Mouse (Mus musculus) liver, embryonic 12.5 days (tissue): ENCODE data around the gene Plpp3. TPM values are rescaled to one million over a fixed set of nuclear protein-coding genes. Genes with fewer than 3 reads are reported as not detected.

Experiments used
- ATAC-seq: fragments of 200-750 bp; cut with Nextera tagmentation; 2 replicates; pipeline ENCODE4 v1.8.0; 2017; ENCODE audit warnings: moderate number of reproducible peaks, mild to moderate bottlenecking, moderate library complexity
- H3K27ac ChIP-seq: fragments of 300-500 bp; sonication (generic); 2 replicates; pipeline ENCODE4 v1.5.1; 2016; ENCODE audit warnings: mild to moderate bottlenecking
- H3K27me3 ChIP-seq: fragments of 300-500 bp; sonication (generic); replicated peaks from 2 replicates; pipeline ENCODE4 v1.6.1; 2016; ENCODE audit warnings: mild to moderate bottlenecking, moderate library complexity
- H3K36me3 ChIP-seq: fragments of 300-500 bp; sonication (generic); 2 replicates; pipeline ENCODE4 v1.6.1; 2016; ENCODE audit warnings: mild to moderate bottlenecking, moderate library complexity
- H3K4me1 ChIP-seq: fragments of 300-500 bp; sonication (generic); 2 replicates; pipeline ENCODE4 v1.6.1; 2016
- H3K4me2 ChIP-seq: fragments of 300-500 bp; sonication (generic); 2 replicates; pipeline ENCODE4 v1.6.1; 2016; ENCODE audit warnings: mild to moderate bottlenecking, moderate library complexity
- H3K4me3 ChIP-seq: fragments of 300-500 bp; sonication (generic); 2 replicates; pipeline ENCODE4 v1.5.1; 2016; ENCODE audit warnings: mild to moderate bottlenecking, moderate library complexity
- H3K9ac ChIP-seq: fragments of 300-500 bp; sonication (generic); 2 replicates; pipeline ENCODE4 v1.6.1; 2016; ENCODE audit warnings: mild to moderate bottlenecking, moderate library complexity
- H3K9me3 ChIP-seq: fragments of 300-500 bp; sonication (generic); replicated peaks from 2 replicates; pipeline ENCODE4 v1.6.1; 2016; ENCODE audit warnings: mild to moderate bottlenecking, moderate library complexity
- WGBS: fragments of 180-500 bp; shearing (Covaris S2); methylation state at CpG from one replicate; pipeline ENCODE4 v1.1.7; 2016; ENCODE audit not compliant: insufficient replicate concordance; 5-methylcytosine and 5-hydroxymethylcytosine counted together
- polyA plus RNA-seq: library from polyadenylated mRNA; unstranded; fragments of >200 nt; fragmentation: Nextera tagmentation; extraction: Ambion mirVana; gene quantifications from 2 replicates; pipeline ENCODE4 v1.2.1, GENCODE M21; 2016

Plpp3 gene
- polyA plus RNA-seq, 1 experiment from 2014 or later, result 14.5 TPM

DNA sequence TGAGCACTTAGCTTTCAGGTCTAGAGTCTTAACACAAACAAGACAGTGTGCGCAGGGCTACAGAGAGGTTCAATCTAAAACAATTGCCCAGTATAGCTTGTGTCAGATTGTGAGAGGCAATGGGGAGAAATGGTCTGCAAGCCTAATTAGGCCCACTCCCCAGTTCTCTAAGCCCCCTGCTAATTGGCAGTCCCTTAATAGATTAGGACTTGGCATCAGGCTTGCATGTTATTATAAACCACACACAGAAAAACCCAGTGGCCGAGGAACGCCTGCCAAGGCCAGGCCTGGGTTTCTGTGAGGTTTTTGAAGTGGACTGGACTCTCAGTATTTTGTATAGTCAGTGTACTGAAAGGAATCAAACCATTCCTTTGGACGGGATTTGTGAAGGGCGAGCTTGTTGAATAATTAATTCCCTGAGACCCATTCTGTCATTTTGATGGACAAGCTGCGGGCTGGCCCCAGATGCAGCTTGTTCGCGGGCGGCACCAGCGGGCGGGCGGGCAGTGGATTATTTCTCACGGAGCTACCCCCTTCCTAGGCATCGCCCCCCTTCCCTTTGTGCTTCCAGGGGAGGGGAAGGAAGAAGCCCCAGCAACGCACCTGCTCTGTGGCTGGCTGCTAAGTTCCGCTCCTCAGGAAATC is 24.0 kb downstream of the Plpp3 start:
- Histone ChIP-seq H3K4me2 (no peak overlapping the region), H3K27ac (no peak overlapping the region), H3K9me3 (no peaks in the 10 kb centered on the region), H3K36me3 (no peaks in the 10 kb centered on the region), H3K27me3 (no peaks in the 10 kb centered on the region), H3K9ac (no peak overlapping the region), H3K4me1 (no peaks in the 10 kb centered on the region), H3K4me3 (no peak overlapping the region)
- ATAC-seq, result no peak
- 58% methylated on average over 16 of the region's 16 CpGs for WGBS

DNA sequence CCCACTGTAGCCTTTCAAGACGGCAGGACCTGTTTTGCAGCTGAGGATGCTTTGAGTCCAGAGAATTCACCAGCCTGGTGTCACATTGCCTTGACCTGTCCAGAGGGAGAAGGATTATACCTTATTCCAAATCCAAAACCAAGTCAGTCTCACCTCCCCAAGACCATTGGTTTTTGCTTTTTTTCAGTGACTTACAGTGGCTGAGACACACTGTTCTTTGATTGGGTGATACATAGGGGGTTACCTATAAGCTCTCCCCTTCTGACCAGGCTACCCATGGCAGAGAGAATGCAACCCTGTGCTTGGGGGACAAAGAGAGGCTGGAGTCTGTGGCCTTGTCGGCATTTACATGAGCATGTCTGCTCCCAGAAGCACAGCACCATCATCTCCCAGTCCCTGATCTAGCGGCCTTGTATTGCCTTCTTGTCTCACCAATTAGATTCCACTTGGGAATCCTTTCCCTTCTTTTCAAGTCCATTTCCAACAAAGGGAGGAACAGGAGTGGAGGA is 24.6 kb downstream of the Plpp3 start:
- H3K27ac ChIP-seq, result no peak overlapping the region
- H3K9me3 ChIP-seq, result no peaks in the 10 kb centered on the region
- no peaks in the 10 kb centered on the region for H3K4me1 ChIP-seq
- WGBS, result 79% methylated on average over 3 of the region's 3 CpGs
- no peaks in the 10 kb centered on the region for H3K27me3 ChIP-seq
- no peak for ATAC-seq
- no peak overlapping the region for H3K9ac ChIP-seq
- H3K36me3 ChIP-seq, result no peaks in the 10 kb centered on the region
- no peak overlapping the region for H3K4me3 ChIP-seq
- no peak overlapping the region for H3K4me2 ChIP-seq

DNA sequence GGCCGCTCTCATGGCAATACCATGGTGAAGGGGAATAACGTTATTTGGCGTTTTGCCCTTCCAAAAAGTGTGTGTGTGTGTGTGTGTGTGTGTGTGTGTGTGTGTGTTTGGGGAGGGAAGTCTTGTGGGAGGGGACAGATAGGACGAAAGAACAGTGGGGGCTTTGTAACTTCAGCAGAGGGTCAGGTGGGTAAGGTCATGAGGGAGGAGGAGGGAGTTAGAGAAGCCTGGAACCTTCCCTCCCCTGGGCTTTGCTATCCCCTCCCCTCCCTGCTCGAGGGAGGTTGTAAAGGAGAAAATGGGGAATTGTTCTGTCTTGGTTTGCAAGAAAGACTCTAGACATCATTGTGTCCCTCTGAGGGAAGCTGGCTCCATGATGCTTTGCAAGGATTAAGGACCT is 25.1 kb downstream of the Plpp3 start:
- no peaks in the 10 kb centered on the region for H3K27me3 ChIP-seq
- H3K4me3 ChIP-seq, result no peak overlapping the region
- ATAC-seq, result no peak
- H3K9me3 ChIP-seq, result no peaks in the 10 kb centered on the region
- WGBS, result 63% methylated on average over 5 of the region's 5 CpGs
- no peak overlapping the region for H3K4me2 ChIP-seq
- no peak overlapping the region for H3K27ac ChIP-seq
- no peak overlapping the region for H3K9ac ChIP-seq
- H3K4me1 ChIP-seq, result no peaks in the 10 kb centered on the region
- no peaks in the 10 kb centered on the region for H3K36me3 ChIP-seq

DNA sequence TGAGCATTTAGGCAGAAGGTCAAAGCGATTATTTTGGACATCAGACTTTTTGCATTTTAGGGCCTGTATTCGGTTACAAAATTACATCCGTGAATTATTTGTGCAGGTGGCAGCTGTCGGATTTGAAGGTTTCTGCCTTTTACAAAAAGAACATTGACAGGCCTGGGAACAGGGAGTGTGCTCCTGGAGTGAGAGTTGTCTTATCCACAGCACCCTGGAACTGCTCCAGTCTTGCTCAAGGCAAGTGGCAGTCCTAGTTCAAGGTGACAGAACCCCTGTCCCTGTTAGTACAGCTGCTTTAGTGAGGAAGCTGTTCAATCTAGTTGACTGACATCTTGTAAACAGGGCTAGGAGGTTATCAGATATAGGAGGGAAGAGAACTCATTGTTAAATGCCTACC is 27.3 kb downstream of the Plpp3 start:
- Histone ChIP-seq H3K27me3 (no peaks in the 10 kb centered on the region), H3K4me1 (peaks cover 8% of the 10 kb centered on the region; the same call in 1 of the 2 replicates), H3K9me3 (no peaks in the 10 kb centered on the region), H3K4me3 (no peak overlapping the region), H3K4me2 (no peak overlapping the region), H3K36me3 (no peaks in the 10 kb centered on the region), H3K27ac (no peak overlapping the region), H3K9ac (no peak overlapping the region)
- ATAC-seq, result no peak
- 66% methylated on average over 4 of the region's 4 CpGs for WGBS

DNA sequence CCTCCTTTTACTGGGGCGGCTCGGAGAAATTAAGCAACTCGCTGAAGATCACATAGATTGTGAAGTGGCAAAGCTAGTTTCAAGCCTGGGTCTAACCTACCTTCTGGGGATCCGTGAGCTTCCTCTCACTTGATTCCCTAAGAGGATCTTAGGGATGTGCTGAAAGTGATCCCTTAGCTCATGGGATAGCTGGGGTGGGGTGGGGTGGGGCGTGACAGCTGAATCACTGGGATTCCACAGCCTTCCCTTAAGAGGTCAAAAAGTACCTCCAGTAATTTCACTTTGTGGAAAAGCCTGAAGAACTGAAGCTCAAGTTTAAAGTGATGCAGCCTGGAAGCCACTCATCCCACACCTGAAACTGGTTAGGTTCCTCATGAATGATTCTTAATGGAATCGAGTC is 27.8 kb downstream of the Plpp3 start:
- WGBS, result 65% methylated on average over 6 of the region's 6 CpGs
- Histone ChIP-seq H3K9me3 (no peaks in the 10 kb centered on the region), H3K27me3 (no peaks in the 10 kb centered on the region), H3K9ac (no peak overlapping the region), H3K4me1 (peaks cover 12% of the 10 kb centered on the region; the same call in 1 of the 2 replicates), H3K27ac (no peak overlapping the region), H3K4me3 (no peak overlapping the region), H3K36me3 (no peaks in the 10 kb centered on the region), H3K4me2 (no peak overlapping the region)
- no peak for ATAC-seq

DNA sequence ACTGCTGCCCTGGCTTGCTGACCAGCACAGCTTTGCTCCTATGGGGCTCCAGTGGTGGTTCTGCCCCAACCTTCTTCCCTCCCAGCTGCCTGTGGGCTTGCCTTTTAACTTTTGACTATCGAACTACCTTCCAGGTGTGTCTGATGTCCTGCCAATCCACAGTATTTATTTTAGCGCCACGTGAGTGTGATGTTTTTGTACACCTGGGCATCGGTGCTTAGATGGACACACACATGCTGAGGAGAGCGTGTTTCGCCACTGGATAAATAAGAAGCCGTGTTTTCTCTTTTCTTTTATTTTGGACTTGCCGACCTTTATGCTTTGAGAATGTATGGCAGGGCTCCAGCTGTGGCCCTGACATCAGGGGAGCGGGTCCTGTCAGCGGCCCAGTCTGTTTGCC is 29.5 kb downstream of the Plpp3 start:
- no peak for ATAC-seq
- Histone ChIP-seq H3K4me2 (no peak overlapping the region), H3K4me3 (no peak overlapping the region), H3K36me3 (no peaks in the 10 kb centered on the region), H3K9ac (no peak overlapping the region), H3K27me3 (no peaks in the 10 kb centered on the region), H3K4me1 (peaks cover 28% of the 10 kb centered on the region; the same call in 1 of the 2 replicates), H3K9me3 (no peaks in the 10 kb centered on the region), H3K27ac (no peak overlapping the region)
- WGBS, result 72% methylated on average over 10 of the region's 10 CpGs

DNA sequence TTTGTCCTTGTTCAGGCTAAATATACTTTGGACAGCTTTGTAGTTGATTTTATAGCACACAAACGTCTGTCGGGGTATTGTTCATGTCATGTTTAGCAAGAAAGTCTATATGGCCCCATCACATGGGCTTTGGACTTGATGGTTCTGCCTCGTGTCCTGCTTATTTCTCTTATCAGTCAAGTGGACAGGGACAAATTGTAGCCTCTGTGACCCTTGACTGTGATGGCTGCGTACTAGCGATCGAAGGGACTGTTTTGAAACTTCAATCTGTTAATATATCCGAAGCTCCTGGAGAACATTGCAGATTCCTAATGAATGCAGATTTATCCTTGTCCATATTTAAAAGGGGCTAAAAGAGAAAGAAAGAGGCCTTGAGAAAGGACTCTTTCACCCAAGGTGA is 30.7 kb downstream of the Plpp3 start:
- 64% methylated on average over 7 of the region's 7 CpGs for WGBS
- no peak overlapping the region for H3K9ac ChIP-seq
- H3K27me3 ChIP-seq, result no peaks in the 10 kb centered on the region
- no peak overlapping the region for H3K4me2 ChIP-seq
- peaks cover 33% of the 10 kb centered on the region; the same call in 1 of the 2 replicates for H3K4me1 ChIP-seq
- H3K36me3 ChIP-seq, result no peaks in the 10 kb centered on the region
- no peak overlapping the region for H3K27ac ChIP-seq
- ATAC-seq, result no peak
- no peak overlapping the region for H3K4me3 ChIP-seq
- no peaks in the 10 kb centered on the region for H3K9me3 ChIP-seq

DNA sequence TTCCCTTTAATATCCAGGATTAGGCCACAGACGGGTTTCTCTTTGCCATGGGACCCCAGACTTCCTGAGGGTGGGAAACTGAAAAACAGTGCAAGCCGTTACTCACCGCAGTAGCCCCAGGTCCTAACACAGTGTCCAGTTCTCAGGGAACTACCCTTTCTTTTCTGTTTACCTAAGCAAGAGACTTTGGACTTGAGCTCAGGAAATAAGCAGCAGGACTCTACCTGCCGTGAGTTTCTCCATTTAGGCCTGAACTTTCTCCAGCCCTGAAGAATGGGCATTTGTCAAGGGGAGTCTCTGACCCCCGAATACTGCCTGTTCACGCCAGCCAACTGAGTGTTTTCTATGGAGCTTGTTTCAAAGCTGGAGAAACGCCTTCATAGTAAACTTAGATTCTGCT is 31.7 kb downstream of the Plpp3 start:
- ATAC-seq, result no peak
- no peak overlapping the region for H3K4me2 ChIP-seq
- no peak overlapping the region for H3K4me3 ChIP-seq
- 61% methylated on average over 7 of the region's 7 CpGs for WGBS
- no peaks in the 10 kb centered on the region for H3K36me3 ChIP-seq
- H3K27ac ChIP-seq, result no peak overlapping the region
- H3K27me3 ChIP-seq, result no peaks in the 10 kb centered on the region
- no peak overlapping the region for H3K9ac ChIP-seq
- H3K9me3 ChIP-seq, result no peaks in the 10 kb centered on the region
- peaks cover 39% of the 10 kb centered on the region; the same call in 1 of the 2 replicates for H3K4me1 ChIP-seq

DNA sequence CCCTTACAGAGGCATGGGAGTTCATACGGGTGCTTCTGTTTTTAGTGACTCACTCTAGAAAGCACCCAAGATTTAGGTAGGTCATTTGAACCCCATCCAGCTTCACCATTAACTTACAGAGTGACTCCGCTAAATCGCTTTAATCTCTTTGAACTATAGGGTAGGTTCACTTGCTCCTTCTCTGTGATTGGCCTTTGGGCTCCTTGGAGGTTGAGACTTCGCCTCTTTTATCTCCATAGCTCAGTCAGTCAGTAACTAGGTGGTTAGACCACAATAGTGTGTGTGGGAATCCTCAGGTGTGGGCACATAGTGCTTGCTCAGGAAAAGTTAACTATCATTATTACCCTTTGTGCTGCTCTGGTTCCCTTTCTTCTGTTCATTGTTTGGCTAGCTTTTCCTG is 33.7 kb downstream of the Plpp3 start:
- Histone ChIP-seq H3K27me3 (no peaks in the 10 kb centered on the region), H3K4me2 (no peak overlapping the region), H3K4me1 (peaks cover 40% of the 10 kb centered on the region; the same call in 1 of the 2 replicates), H3K9ac (no peak overlapping the region), H3K36me3 (no peaks in the 10 kb centered on the region), H3K27ac (no peak overlapping the region), H3K4me3 (no peak overlapping the region), H3K9me3 (no peaks in the 10 kb centered on the region)
- WGBS, result 57% methylated on average over 4 of the region's 4 CpGs
- ATAC-seq, result no peak

DNA sequence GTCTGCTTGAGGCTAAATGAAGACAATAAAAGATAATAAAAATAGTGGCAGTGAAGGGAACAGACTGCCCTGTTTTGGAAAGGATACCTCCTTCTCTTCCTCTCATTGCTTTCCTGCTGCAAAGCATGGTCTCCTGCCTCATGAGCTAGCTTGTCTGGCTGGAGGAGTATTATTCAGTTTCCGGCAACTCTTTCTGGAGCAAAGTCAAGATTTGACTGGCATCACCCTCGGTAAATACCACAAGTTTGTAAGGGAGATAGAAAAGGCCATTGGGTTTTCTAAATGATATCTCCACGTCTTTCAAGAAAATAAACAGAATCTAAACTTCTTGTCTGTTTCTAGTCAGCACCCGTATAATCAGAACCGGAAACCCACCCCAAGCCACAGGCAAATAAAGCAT is 34.4 kb downstream of the Plpp3 start:
- ATAC-seq, result no peak
- H3K9ac ChIP-seq, result no peak overlapping the region
- no peaks in the 10 kb centered on the region for H3K36me3 ChIP-seq
- no peak overlapping the region for H3K4me2 ChIP-seq
- WGBS, result 62% methylated on average over 5 of the region's 5 CpGs
- H3K4me1 ChIP-seq, result peaks cover 40% of the 10 kb centered on the region; the same call in 1 of the 2 replicates
- no peak overlapping the region for H3K4me3 ChIP-seq
- H3K9me3 ChIP-seq, result no peaks in the 10 kb centered on the region
- H3K27ac ChIP-seq, result no peak overlapping the region
- no peaks in the 10 kb centered on the region for H3K27me3 ChIP-seq

DNA sequence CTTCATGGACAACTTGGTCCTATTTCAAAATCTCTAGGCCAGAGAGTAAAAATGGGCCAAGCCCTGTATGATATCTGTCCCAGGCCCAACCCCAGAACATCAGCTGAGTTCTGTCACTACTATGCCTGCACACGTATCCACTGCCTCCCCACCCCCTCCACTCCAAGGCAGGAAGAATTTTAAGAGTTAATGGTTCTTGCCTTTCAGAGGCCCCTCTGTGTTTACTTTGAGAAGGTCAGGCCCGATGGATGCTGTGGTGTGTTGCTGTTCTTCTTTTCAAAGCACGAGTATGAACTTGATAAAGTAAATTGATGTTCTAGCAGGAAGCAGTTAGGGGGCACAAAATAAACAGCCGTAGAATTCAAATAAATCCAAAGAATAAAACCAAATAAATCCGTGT is 35.5 kb downstream of the Plpp3 start:
- no peak overlapping the region for H3K4me3 ChIP-seq
- no peaks in the 10 kb centered on the region for H3K27me3 ChIP-seq
- H3K9me3 ChIP-seq, result no peaks in the 10 kb centered on the region
- no peak for ATAC-seq
- H3K4me1 ChIP-seq, result peaks cover 40% of the 10 kb centered on the region; the same call in 1 of the 2 replicates
- no peak overlapping the region for H3K4me2 ChIP-seq
- H3K27ac ChIP-seq, result no peak overlapping the region; the same call in 1 of the 2 replicates
- H3K36me3 ChIP-seq, result no peaks in the 10 kb centered on the region
- H3K9ac ChIP-seq, result no peak overlapping the region
- 53% methylated on average over 5 of the region's 5 CpGs for WGBS

DNA sequence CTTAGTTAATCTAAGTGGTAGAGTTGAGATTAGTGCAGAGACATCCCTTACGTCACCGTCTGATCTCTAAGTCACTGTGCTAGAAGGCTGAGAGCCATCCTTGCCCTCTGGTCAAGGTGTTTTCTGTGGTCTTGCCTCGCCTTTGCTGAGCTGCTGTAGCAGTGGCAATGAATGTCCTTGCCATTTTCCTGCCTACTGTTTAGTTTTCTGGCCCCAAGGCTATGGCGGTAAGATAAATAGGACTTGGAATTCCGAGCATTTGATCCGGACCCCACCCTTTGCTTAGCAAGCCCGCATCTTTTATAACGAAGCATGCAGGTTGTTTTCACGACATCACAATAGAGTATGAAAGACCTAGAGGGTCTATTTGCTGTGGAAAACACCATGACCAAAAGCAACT is 38.1 kb downstream of the Plpp3 start:
- H3K9me3 ChIP-seq, result no peaks in the 10 kb centered on the region
- H3K36me3 ChIP-seq, result peaks cover 5% of the 10 kb centered on the region; the same call in 1 of the 2 replicates
- ATAC-seq, result no peak
- H3K4me1 ChIP-seq, result peaks cover 25% of the 10 kb centered on the region; the same call in 1 of the 2 replicates
- H3K4me2 ChIP-seq, result no peak overlapping the region
- H3K9ac ChIP-seq, result no peak overlapping the region
- H3K4me3 ChIP-seq, result no peak overlapping the region
- H3K27me3 ChIP-seq, result no peaks in the 10 kb centered on the region
- WGBS, result 75% methylated on average over 9 of the region's 9 CpGs
- H3K27ac ChIP-seq, result no peak overlapping the region

DNA sequence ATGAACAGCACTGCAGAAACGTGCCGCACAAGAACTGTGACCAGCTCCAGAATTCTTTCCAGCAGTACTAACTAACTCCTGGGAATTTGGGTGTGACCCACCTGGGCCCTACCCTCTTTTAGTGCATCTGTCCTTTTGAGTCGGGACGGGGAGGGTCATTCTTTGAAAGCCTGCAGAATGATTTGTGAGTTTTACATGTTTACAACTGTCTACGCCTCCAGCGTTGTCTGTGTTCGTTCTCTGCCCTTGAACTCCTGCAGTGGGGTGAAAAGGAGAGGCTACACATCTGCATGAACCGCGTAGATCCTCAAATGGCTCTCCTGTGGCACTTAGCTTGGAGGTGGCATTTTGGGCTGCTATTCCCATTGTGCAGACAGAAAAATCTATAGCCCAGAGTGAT is 39.0 kb downstream of the Plpp3 start:
- 70% methylated on average over 9 of the region's 9 CpGs for WGBS
- H3K4me3 ChIP-seq, result no peak overlapping the region
- no peaks in the 10 kb centered on the region for H3K27me3 ChIP-seq
- peaks cover 5% of the 10 kb centered on the region; the same call in 1 of the 2 replicates for H3K36me3 ChIP-seq
- ATAC-seq, result no peak
- H3K27ac ChIP-seq, result no peak overlapping the region
- H3K9ac ChIP-seq, result no peak overlapping the region
- H3K9me3 ChIP-seq, result no peaks in the 10 kb centered on the region
- peaks cover 17% of the 10 kb centered on the region; the same call in 1 of the 2 replicates for H3K4me1 ChIP-seq
- H3K4me2 ChIP-seq, result no peak overlapping the region
